Mouse (Mus musculus): ENCODE data around the gene Abca13. TPM values are rescaled to one million over a fixed set of nuclear protein-coding genes. Genes with fewer than 3 reads are reported as not detected.

Abca13 gene
- polyA plus RNA-seq, 1 experiment from 2014 or later, result 0.15 TPM

DNA sequence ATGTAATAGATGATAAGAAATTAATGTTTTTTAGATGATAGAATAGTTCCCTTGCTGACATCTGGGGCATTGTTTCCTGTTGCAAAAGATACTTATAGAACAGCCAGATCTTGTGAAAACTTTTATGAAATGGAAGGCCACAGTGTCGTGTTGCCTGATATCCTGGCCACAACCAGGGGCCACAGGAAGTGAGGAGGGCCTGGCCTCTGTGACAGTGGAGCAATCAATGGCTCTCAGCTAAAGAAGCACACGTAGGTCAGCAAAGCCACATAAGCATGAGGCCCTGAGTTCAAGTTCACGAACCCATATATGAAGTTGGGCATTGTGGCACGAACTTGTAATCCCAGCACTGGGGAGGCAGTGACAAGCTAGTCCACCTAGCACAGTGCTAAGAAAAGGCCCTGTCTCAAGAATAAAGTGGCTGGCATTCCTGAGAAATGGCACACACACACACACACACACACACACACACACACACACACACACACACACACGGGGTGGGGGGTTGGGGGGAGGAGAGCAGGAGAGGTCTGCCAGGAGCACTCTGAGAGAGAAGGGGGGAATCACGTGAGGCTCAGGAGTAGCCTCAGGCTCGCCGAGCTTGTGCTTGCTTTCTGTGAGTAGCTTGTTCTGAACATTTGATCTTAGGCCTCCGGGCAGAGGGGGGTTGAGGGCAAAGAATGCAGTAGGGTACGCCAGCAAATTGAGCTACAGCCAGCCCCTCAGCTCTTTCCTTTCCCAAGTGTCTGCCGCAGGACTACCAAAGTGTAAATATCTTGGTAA lies 779 bp upstream of the Abca13 start:
- Histone ChIP-seq H3K27ac (ENCODE audit: low read length) (no peak overlapping the region), H3K4me1 (ENCODE audit: control insufficient read depth, insufficient read depth, low read length) (no peaks in the 10 kb centered on the region), H3K27me3 (ENCODE audit: control insufficient read depth, insufficient read depth, low read length) (no peaks in the 10 kb centered on the region), H3K4me3 (replicated peaks; ENCODE audit: low read length) (no peak overlapping the region), H3K9ac (ENCODE audit: low read length) (no peak overlapping the region), H3K36me3 (ENCODE audit: control insufficient read depth, insufficient read depth, low read length) (no peaks in the 10 kb centered on the region), H3K9me3 (replicated peaks; ENCODE audit: control insufficient read depth, low read length) (no peaks in the 10 kb centered on the region), H3K4me2 (ENCODE audit: low read depth, low read length) (no peak overlapping the region)
- 37% methylated on average over 11 of the region's 11 CpGs for WGBS
- ATAC-seq (ENCODE audit: insufficient read depth, low FRiP score), result peak; percentile 56; the same call in 1 of the 2 replicates

DNA sequence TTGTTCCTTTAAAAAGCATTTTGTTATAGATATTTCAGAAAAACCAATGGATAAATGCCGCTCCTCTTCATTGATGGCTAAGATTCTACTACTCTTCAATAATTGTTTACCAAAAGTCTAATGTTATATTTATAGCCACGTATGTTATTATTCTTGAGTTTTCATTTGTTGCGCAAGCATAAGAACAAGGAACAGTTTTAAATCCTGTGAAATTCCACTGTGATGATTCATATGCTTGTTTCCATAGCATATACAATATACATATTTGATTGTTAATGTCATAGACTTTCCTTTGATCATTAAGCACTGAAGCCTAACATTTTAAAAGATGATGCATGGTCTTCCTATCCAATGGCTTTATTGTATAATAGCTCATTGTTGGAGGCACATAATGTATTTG lies 3.1 kb downstream of the Abca13 start:
- Histone ChIP-seq H3K9me3 (replicated peaks; ENCODE audit: control insufficient read depth, low read length) (no peaks in the 10 kb centered on the region), H3K9ac (ENCODE audit: low read length) (no peak overlapping the region), H3K27me3 (ENCODE audit: control insufficient read depth, insufficient read depth, low read length) (no peaks in the 10 kb centered on the region), H3K4me1 (ENCODE audit: control insufficient read depth, insufficient read depth, low read length) (no peaks in the 10 kb centered on the region), H3K27ac (ENCODE audit: low read length) (no peak overlapping the region), H3K4me3 (replicated peaks; ENCODE audit: low read length) (no peak overlapping the region), H3K36me3 (ENCODE audit: control insufficient read depth, insufficient read depth, low read length) (no peaks in the 10 kb centered on the region), H3K4me2 (ENCODE audit: low read depth, low read length) (no peak overlapping the region)
- WGBS, result 83% methylated on average over 3 of the region's 3 CpGs
- ATAC-seq (ENCODE audit: insufficient read depth, low FRiP score), result no peak

DNA sequence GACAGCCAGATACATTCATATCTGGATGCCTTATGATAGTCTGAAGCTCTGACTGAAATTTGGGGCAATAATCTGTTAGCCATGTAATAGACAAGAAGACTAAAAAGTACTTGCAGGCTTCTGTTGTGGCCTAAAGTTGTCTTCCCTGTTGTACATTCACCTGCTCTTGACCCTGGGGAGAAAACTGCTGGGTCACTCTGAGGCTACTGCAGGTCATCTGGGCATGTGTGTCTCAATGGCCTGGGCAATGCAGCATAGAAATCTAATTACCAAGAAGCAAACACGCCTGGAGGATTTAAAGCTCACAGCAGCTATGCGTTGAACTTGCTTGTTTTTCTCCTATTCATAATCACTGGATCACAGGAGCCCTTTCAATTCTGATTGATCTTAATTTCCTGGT lies 8.1 kb downstream of the Abca13 start:
- H3K4me2 ChIP-seq (ENCODE audit: low read depth, low read length), result no peak overlapping the region
- WGBS, result 45% methylated on average over 2 of the region's 2 CpGs
- no peak overlapping the region for H3K9ac ChIP-seq (ENCODE audit: low read length)
- ATAC-seq (ENCODE audit: insufficient read depth, low FRiP score), result no peak
- no peaks in the 10 kb centered on the region for H3K36me3 ChIP-seq (ENCODE audit: control insufficient read depth, insufficient read depth, low read length)
- no peak overlapping the region for H3K4me3 ChIP-seq (replicated peaks; ENCODE audit: low read length)
- H3K27ac ChIP-seq (ENCODE audit: low read length), result no peak overlapping the region
- no peaks in the 10 kb centered on the region for H3K4me1 ChIP-seq (ENCODE audit: control insufficient read depth, insufficient read depth, low read length)
- no peaks in the 10 kb centered on the region for H3K27me3 ChIP-seq (ENCODE audit: control insufficient read depth, insufficient read depth, low read length)
- H3K9me3 ChIP-seq (replicated peaks; ENCODE audit: control insufficient read depth, low read length), result no peaks in the 10 kb centered on the region

GRCm38 (mm10) chr11:9210707-9211106 lies 19.0 kb downstream of the Abca13 start:
- 62% methylated on average over 8 of the region's 8 CpGs for WGBS
- Histone ChIP-seq H3K27me3 (ENCODE audit: control insufficient read depth, insufficient read depth, low read length) (no peaks in the 10 kb centered on the region), H3K27ac (ENCODE audit: low read length) (no peak overlapping the region), H3K4me3 (replicated peaks; ENCODE audit: low read length) (no peak overlapping the region), H3K36me3 (ENCODE audit: control insufficient read depth, insufficient read depth, low read length) (no peaks in the 10 kb centered on the region), H3K9me3 (replicated peaks; ENCODE audit: control insufficient read depth, low read length) (no peaks in the 10 kb centered on the region), H3K9ac (ENCODE audit: low read length) (no peak overlapping the region), H3K4me1 (ENCODE audit: control insufficient read depth, insufficient read depth, low read length) (no peaks in the 10 kb centered on the region), H3K4me2 (ENCODE audit: low read depth, low read length) (no peak overlapping the region)
- no peak for ATAC-seq (ENCODE audit: insufficient read depth, low FRiP score)

- no peak overlapping the region for H3K4me3 ChIP-seq (replicated peaks; ENCODE audit: low read length)
- WGBS, result 70% methylated on average over 9 of the region's 9 CpGs
- ATAC-seq (ENCODE audit: insufficient read depth, low FRiP score), result no peak
Observed at GRCm38 (mm10) chr11:9213580-9213979, 21.8 kb downstream of the Abca13 start.

GRCm38 (mm10) chr11:9216252-9216651 lies 24.5 kb downstream of the Abca13 start:
- Histone ChIP-seq H3K36me3 (ENCODE audit: control insufficient read depth, insufficient read depth, low read length) (no peaks in the 10 kb centered on the region), H3K9ac (ENCODE audit: low read length) (no peak overlapping the region), H3K27ac (ENCODE audit: low read length) (no peak overlapping the region), H3K27me3 (ENCODE audit: control insufficient read depth, insufficient read depth, low read length) (no peaks in the 10 kb centered on the region), H3K4me2 (ENCODE audit: low read depth, low read length) (no peak overlapping the region), H3K9me3 (replicated peaks; ENCODE audit: control insufficient read depth, low read length) (no peaks in the 10 kb centered on the region), H3K4me1 (ENCODE audit: control insufficient read depth, insufficient read depth, low read length) (no peaks in the 10 kb centered on the region), H3K4me3 (replicated peaks; ENCODE audit: low read length) (no peak overlapping the region)
- peak; percentile 56 for ATAC-seq (ENCODE audit: insufficient read depth, low FRiP score)
- 27% methylated on average over 4 of the region's 4 CpGs for WGBS

More at GRCm38 (mm10) chr11:9213580-9213979, 21.8 kb downstream of the Abca13 start:
- H3K36me3 ChIP-seq (ENCODE audit: control insufficient read depth, insufficient read depth, low read length), result no peaks in the 10 kb centered on the region
- no peaks in the 10 kb centered on the region for H3K9me3 ChIP-seq (replicated peaks; ENCODE audit: control insufficient read depth, low read length)
- H3K27me3 ChIP-seq (ENCODE audit: control insufficient read depth, insufficient read depth, low read length), result no peaks in the 10 kb centered on the region
- no peak overlapping the region for H3K27ac ChIP-seq (ENCODE audit: low read length)
- no peaks in the 10 kb centered on the region for H3K4me1 ChIP-seq (ENCODE audit: control insufficient read depth, insufficient read depth, low read length)
- H3K4me2 ChIP-seq (ENCODE audit: low read depth, low read length), result no peak overlapping the region
- H3K9ac ChIP-seq (ENCODE audit: low read length), result no peak overlapping the region

- H3K36me3 ChIP-seq (ENCODE audit: control insufficient read depth, insufficient read depth, low read length), result no peaks in the 10 kb centered on the region
- no peaks in the 10 kb centered on the region for H3K4me1 ChIP-seq (ENCODE audit: control insufficient read depth, insufficient read depth, low read length)
- ATAC-seq (ENCODE audit: insufficient read depth, low FRiP score), result no peak
- H3K27me3 ChIP-seq (ENCODE audit: control insufficient read depth, insufficient read depth, low read length), result no peaks in the 10 kb centered on the region
- H3K9me3 ChIP-seq (replicated peaks; ENCODE audit: control insufficient read depth, low read length), result no peaks in the 10 kb centered on the region
- WGBS, result 81% methylated on average over 3 of the region's 3 CpGs
- no peak overlapping the region for H3K27ac ChIP-seq (ENCODE audit: low read length)
- no peak overlapping the region for H3K9ac ChIP-seq (ENCODE audit: low read length)
- no peak overlapping the region for H3K4me2 ChIP-seq (ENCODE audit: low read depth, low read length)
- H3K4me3 ChIP-seq (replicated peaks; ENCODE audit: low read length), result no peak overlapping the region
Observed at GRCm38 (mm10) chr11:9220501-9220900, 28.8 kb downstream of the Abca13 start.

- Histone ChIP-seq H3K27me3 (ENCODE audit: control insufficient read depth, insufficient read depth, low read length) (no peaks in the 10 kb centered on the region), H3K4me2 (ENCODE audit: low read depth, low read length) (no peak overlapping the region), H3K36me3 (ENCODE audit: control insufficient read depth, insufficient read depth, low read length) (no peaks in the 10 kb centered on the region), H3K27ac (ENCODE audit: low read length) (no peak overlapping the region), H3K4me3 (replicated peaks; ENCODE audit: low read length) (no peak overlapping the region), H3K4me1 (ENCODE audit: control insufficient read depth, insufficient read depth, low read length) (no peaks in the 10 kb centered on the region), H3K9ac (ENCODE audit: low read length) (no peak overlapping the region), H3K9me3 (replicated peaks; ENCODE audit: control insufficient read depth, low read length) (no peaks in the 10 kb centered on the region)
- 84% methylated on average over 1 of the region's 1 CpGs for WGBS
- no peak for ATAC-seq (ENCODE audit: insufficient read depth, low FRiP score)
Observed at GRCm38 (mm10) chr11:9221646-9222045, 29.9 kb downstream of the Abca13 start.

DNA sequence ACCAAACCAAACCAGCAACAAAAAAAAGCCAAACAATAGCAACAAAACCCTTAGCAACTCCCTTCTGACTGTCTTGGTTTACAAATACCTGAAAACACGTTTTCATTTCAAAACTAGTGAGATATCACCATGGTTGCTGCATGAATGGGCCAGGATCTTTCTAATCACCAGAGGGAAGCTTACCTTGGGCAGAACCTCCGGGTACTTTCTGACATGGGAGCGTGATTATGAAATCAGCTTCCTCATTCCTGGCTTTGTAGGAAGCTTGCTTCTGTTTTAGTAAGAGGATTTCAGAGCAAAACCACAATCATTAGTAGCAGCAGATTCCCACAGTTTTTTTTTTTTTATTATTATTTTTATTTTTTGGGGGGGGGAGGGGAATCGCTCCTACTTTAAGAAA lies 34.7 kb downstream of the Abca13 start:
- Histone ChIP-seq H3K4me2 (ENCODE audit: low read depth, low read length) (no peak overlapping the region), H3K9me3 (replicated peaks; ENCODE audit: control insufficient read depth, low read length) (no peaks in the 10 kb centered on the region), H3K4me3 (replicated peaks; ENCODE audit: low read length) (no peak overlapping the region), H3K4me1 (ENCODE audit: control insufficient read depth, insufficient read depth, low read length) (no peaks in the 10 kb centered on the region), H3K27ac (ENCODE audit: low read length) (no peak overlapping the region), H3K36me3 (ENCODE audit: control insufficient read depth, insufficient read depth, low read length) (no peaks in the 10 kb centered on the region), H3K9ac (ENCODE audit: low read length) (no peak overlapping the region), H3K27me3 (ENCODE audit: control insufficient read depth, insufficient read depth, low read length) (no peaks in the 10 kb centered on the region)
- 64% methylated on average over 4 of the region's 4 CpGs for WGBS
- no peak for ATAC-seq (ENCODE audit: insufficient read depth, low FRiP score)
